Mouse (Mus musculus) kidney, adult 2 months (tissue): ENCODE measurements around the gene Eya3.
"Not testable (repeated sequence)": the region's sequence is repeated elsewhere in the genome, so short reads cannot be mapped to it uniquely, and the experiment has no call there.

Experiments
- CTCF ChIP-seq: fragments of 200-500 bp; conservative IDR thresholded peaks from 2 replicates; pipeline ENCODE4 v1.5.1; 2011; ENCODE audit warnings: low read depth, mild to moderate bottlenecking, control low read depth, low read length, moderate library complexity, mixed read lengths; ENCODE audit not compliant: insufficient read depth, insufficient read length
- POLR2A ChIP-seq: fragments of 200-500 bp; IDR thresholded peaks from one replicate; pipeline ENCODE4 v1.6.1; 2011; ENCODE audit warnings: low read depth, low read length, control low read depth

DNA sequence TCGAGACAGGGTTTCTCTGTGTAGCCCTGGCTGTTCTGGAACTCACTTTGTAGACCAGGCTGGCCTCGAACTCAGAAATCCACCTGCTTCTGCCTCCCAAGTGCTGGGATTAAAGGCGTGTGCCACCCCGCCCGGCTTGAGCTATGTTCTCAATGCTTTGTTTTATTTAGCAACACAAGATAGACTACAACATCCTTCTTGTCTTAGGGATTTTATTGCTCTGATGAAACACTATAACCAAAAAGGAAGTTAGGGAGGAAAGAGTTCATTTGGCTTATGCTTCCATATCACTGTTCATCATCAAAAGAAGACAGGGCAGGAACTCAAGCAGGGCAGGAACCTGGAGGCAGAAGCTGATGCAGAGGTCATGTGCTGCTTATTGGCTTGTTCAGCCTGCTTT lies 37.5 kb upstream of the Eya3 start:
- TF ChIP-seq CTCF, POLR2A: not testable (repeated sequence)
